Mouse (Mus musculus): ENCODE data around the gene Mical1. TPM values are rescaled to one million over a fixed set of nuclear protein-coding genes. Genes with fewer than 3 reads are reported as not detected.
A peak's percentile ranks its signal among the peaks of the same experiment; 100 is the strongest.

The Mical1 gene
- polyA plus RNA-seq (2014; fragmentation: Nextera tagmentation; extraction: Ambion mirVana) = 31.1 and 33.9 TPM in 2 replicates

DNA sequence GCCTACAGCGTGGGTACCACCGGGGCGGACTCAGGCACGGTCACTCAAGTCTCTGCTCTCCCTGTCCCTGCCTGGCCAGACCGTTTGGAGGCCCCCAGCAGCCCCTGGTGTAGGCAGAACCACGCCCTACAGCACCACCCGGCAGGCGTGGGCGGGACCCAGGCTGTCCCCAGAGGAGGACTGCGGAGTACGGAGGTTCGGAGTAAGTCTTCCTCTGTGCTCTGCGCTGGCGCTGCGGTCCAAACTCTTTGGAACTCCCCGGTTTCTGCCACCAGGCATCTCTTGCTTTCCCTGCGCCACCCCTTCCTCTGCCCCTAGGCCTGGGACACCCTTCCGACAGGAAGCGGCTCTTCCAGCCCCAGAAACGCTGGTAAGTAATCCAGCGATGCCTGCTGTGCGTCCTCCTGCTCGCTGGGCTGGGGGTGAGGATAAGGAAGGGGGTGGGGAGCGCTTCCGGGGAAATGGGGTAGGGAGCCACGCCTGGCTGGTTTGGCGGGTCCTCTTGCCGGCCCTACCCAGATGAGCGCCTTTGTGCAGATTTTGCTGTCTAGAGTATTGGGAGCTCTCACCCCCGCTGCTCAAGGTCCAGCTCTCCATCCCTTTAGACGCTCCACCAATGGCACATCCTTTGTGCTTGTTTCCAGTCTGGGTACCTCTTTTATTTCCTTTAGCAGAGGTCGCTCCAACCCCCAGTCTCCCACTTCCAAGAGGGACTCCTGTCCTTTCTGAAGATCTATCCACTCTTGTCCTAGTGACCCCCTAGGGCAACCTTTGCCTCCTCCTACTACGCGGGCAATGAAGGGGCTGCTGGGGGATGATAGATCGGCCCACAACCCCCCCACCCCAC lies at the start of gene Mical1:
Mical1 (plus strand) TSS at position 144 of the 847 bp plus-strand sequence.
- WGBS (ENCODE audit: insufficient replicate concordance) = under 1% methylated on average over 35 of the region's 35 CpGs
- peaks cover 46% of the 10 kb centered on the region for H3K4me1 ChIP-seq (ENCODE audit: control insufficient read depth, insufficient read depth, low read length)
- ATAC-seq (replicated peaks; ENCODE audit: insufficient number of reproducible peaks, low FRiP score, low TSS enrichment) = peak; percentile 64; the same call in 1 of the 2 replicates
- peaks cover 7% of the 10 kb centered on the region; the same call in 1 of the 2 replicates for H3K36me3 ChIP-seq (ENCODE audit: control insufficient read depth, insufficient read depth, low read length)
- peak within 1 kb of the TSS; percentile 61 for H3K4me3 ChIP-seq (ENCODE audit: low read depth, low read length)
- peak within 1 kb of the TSS; percentile 96 for H3K4me2 ChIP-seq
- no peaks in the 10 kb centered on the region for H3K9me3 ChIP-seq (replicated peaks; ENCODE audit: control insufficient read depth, low read length)
- H3K27ac ChIP-seq (ENCODE audit: low read depth, low read length) = peak within 1 kb of the TSS; percentile 78
- peak within 1 kb of the TSS; percentile 78 for H3K9ac ChIP-seq (ENCODE audit: low read depth, low read length)
- H3K27me3 ChIP-seq (ENCODE audit: control insufficient read depth, insufficient read depth, low read length) = no peaks in the 10 kb centered on the region

DNA sequence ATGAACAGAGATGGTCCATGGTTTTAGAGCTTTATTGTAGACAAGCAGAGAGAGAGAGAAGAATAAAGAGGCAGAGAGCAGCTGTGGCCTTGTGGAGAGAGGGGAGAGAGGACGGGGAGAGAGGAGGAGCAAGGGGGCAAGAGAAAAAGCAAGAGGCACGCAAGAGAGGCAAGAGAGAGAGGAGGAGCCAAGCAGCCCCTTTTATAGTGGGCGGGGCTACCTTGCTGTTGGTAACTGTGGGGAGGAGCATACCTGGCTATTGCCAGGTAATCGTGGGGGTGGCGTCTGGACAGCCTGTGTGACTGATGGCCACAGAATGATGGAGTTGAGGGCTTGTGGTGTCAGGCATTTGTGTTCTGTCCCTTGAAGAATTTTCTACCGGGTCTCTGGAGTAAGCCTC lies 49.7 kb upstream of the Mical1 start:
- H3K27ac ChIP-seq (ENCODE audit: low read depth, low read length) = no peak overlapping the region
- no peak overlapping the region for H3K4me3 ChIP-seq (ENCODE audit: low read depth, low read length)
- WGBS (ENCODE audit: insufficient replicate concordance) = 52% methylated on average over 6 of the region's 6 CpGs
- H3K4me1 ChIP-seq (ENCODE audit: control insufficient read depth, insufficient read depth, low read length) = no peaks in the 10 kb centered on the region
- no peak for ATAC-seq (replicated peaks; ENCODE audit: insufficient number of reproducible peaks, low FRiP score, low TSS enrichment)
- no peak overlapping the region for H3K9ac ChIP-seq (ENCODE audit: low read depth, low read length)
- no peak overlapping the region for H3K4me2 ChIP-seq
- H3K36me3 ChIP-seq (ENCODE audit: control insufficient read depth, insufficient read depth, low read length) = no peaks in the 10 kb centered on the region
- H3K27me3 ChIP-seq (ENCODE audit: control insufficient read depth, insufficient read depth, low read length) = no peaks in the 10 kb centered on the region
- H3K9me3 ChIP-seq (replicated peaks; ENCODE audit: control insufficient read depth, low read length) = no peaks in the 10 kb centered on the region

DNA sequence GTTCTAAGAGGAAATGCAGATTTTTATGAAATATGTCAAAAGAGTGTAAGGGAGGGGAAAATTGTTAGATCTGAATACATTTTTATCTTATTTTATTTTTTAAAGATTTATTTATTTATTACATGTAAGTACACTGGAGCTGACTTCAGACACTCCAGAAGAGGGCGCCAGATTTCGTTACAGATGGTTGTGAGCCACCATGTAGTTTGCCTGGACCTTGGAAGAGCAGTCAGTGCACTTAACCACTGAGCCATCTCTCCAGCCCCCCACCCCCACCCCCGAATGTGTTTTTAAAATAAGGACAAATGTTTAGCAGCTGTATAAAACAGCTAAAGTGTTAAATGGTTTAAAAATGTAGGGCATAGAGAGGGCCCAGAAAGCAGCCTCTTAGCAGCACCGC lies 41.5 kb upstream of the Mical1 start:
- WGBS (ENCODE audit: insufficient replicate concordance) = 28% methylated on average over 4 of the region's 4 CpGs
- Histone ChIP-seq H3K4me3 (ENCODE audit: low read depth, low read length) (no peak overlapping the region), H3K27me3 (ENCODE audit: control insufficient read depth, insufficient read depth, low read length) (no peaks in the 10 kb centered on the region), H3K4me2 (no peak overlapping the region), H3K27ac (ENCODE audit: low read depth, low read length) (no peak overlapping the region), H3K36me3 (ENCODE audit: control insufficient read depth, insufficient read depth, low read length) (no peaks in the 10 kb centered on the region), H3K9me3 (replicated peaks; ENCODE audit: control insufficient read depth, low read length) (no peaks in the 10 kb centered on the region), H3K4me1 (ENCODE audit: control insufficient read depth, insufficient read depth, low read length) (no peaks in the 10 kb centered on the region), H3K9ac (ENCODE audit: low read depth, low read length) (no peak overlapping the region)
- no peak for ATAC-seq (replicated peaks; ENCODE audit: insufficient number of reproducible peaks, low FRiP score, low TSS enrichment)

DNA sequence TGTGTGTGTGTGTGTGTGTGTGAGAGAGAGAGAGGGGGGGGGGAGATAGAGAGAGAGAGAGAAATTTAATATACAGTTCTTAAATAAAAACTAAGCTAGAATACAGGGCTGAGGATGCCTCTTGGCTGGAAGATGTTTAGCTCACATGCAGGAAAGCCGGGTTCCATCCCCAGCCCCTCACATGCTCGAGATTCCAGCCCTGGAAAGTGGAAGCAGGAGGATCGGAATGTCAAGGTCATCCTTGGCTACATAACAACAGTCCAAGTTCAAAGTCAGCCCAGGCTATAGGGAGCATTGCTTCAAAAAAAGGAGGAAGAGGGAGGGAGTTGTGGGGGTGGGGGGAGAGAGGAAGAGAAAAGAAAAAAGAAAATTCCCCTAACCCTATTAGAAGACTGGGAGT lies 41.0 kb upstream of the Mical1 start:
- Histone ChIP-seq H3K4me3 (ENCODE audit: low read depth, low read length) (no peak overlapping the region), H3K4me2 (no peak overlapping the region), H3K4me1 (ENCODE audit: control insufficient read depth, insufficient read depth, low read length) (no peaks in the 10 kb centered on the region), H3K9ac (ENCODE audit: low read depth, low read length) (no peak overlapping the region), H3K9me3 (replicated peaks; ENCODE audit: control insufficient read depth, low read length) (no peaks in the 10 kb centered on the region), H3K36me3 (ENCODE audit: control insufficient read depth, insufficient read depth, low read length) (no peaks in the 10 kb centered on the region), H3K27ac (ENCODE audit: low read depth, low read length) (no peak overlapping the region), H3K27me3 (ENCODE audit: control insufficient read depth, insufficient read depth, low read length) (no peaks in the 10 kb centered on the region)
- 19% methylated on average over 3 of the region's 3 CpGs for WGBS (ENCODE audit: insufficient replicate concordance)
- no peak for ATAC-seq (replicated peaks; ENCODE audit: insufficient number of reproducible peaks, low FRiP score, low TSS enrichment)

DNA sequence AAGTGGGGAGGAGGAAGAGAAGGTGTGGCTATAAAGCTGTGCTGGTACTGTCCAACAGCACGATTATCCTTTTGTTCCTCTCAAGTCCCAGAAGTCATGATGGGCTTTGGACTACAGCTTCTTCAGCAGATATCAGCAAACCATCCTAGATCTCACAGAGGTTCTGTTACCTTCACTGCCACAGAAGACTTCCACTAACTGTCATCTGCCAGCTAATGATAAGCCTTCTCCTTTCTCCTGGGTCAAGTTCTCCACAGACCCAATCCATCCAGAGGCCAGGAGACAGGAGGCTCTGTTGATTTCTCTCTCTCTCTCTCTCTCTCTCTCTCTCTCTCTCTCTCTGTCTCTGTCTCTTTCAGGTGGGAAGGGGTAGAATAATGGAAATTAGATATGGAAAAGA lies 27.9 kb upstream of the Mical1 start:
- Histone ChIP-seq H3K4me1 (ENCODE audit: control insufficient read depth, insufficient read depth, low read length) (peaks cover 9% of the 10 kb centered on the region), H3K36me3 (ENCODE audit: control insufficient read depth, insufficient read depth, low read length) (peaks cover 10% of the 10 kb centered on the region), H3K4me2 (no peak overlapping the region), H3K4me3 (ENCODE audit: low read depth, low read length) (no peak overlapping the region), H3K9ac (ENCODE audit: low read depth, low read length) (no peak overlapping the region), H3K9me3 (replicated peaks; ENCODE audit: control insufficient read depth, low read length) (no peaks in the 10 kb centered on the region), H3K27ac (ENCODE audit: low read depth, low read length) (no peak overlapping the region), H3K27me3 (ENCODE audit: control insufficient read depth, insufficient read depth, low read length) (no peaks in the 10 kb centered on the region)
- no peak for ATAC-seq (replicated peaks; ENCODE audit: insufficient number of reproducible peaks, low FRiP score, low TSS enrichment)
- 84% methylated on average over 1 of the region's 1 CpGs for WGBS (ENCODE audit: insufficient replicate concordance)

DNA sequence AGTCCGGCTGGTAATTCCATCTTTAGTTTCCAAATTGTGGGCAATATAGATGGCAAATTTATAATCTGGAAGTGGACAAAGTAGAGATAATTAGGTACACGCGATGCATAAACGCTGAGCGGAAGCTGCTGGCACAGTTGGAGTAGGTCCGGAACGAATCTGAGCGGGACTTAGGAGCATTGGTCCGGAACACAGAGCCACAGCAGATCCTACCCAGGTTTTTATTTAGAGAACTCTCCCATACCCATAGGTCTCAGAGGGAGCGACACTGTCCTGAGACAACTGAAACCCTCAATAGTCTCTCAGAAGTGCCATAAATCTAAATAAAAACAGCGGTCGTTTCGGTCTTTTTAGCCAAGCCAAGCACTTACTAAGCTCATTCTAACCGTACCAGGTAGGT lies 26.4 kb upstream of the Mical1 start:
- Histone ChIP-seq H3K27ac (ENCODE audit: low read depth, low read length) (peak overlapping the region; percentile 80), H3K4me1 (ENCODE audit: control insufficient read depth, insufficient read depth, low read length) (peaks cover 9% of the 10 kb centered on the region), H3K4me2 (peak overlapping the region; percentile 74), H3K4me3 (ENCODE audit: low read depth, low read length) (peak overlapping the region; percentile 91), H3K36me3 (ENCODE audit: control insufficient read depth, insufficient read depth, low read length) (peaks cover 10% of the 10 kb centered on the region), H3K9me3 (replicated peaks; ENCODE audit: control insufficient read depth, low read length) (no peaks in the 10 kb centered on the region), H3K9ac (ENCODE audit: low read depth, low read length) (peak overlapping the region; percentile 91), H3K27me3 (ENCODE audit: control insufficient read depth, insufficient read depth, low read length) (no peaks in the 10 kb centered on the region)
- 13% methylated on average over 14 of the region's 14 CpGs for WGBS (ENCODE audit: insufficient replicate concordance)
- ATAC-seq (replicated peaks; ENCODE audit: insufficient number of reproducible peaks, low FRiP score, low TSS enrichment) = 0 out of 2 replicates have a peak, but pooled peaks have one; percentile 40

DNA sequence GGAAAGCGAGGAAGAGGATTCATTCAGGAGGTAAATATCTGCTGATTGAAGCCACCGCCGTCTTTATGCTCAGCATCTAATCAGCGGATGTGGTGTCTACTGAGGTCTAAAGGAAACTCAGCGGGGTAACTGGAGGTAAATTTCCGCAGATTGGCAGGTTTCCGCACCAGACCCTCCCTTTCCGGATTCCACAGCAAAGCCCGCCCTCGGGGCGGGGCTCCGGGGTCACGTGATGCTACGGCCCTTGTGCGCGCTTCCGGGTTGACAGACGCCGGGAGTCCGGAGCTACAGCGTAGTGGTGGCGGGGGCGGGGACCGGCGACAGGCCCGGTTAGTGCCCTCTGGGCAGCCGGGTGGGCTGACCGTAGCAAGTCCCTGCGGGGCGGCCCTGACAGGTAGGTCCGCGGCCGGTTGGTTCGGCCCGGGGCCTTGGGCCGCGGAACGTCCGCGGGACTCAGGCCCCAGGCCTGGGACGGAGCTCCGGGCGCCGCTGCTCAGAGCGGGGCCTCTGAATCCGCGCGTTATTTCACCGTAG lies 25.9 kb upstream of the Mical1 start, which contains the start of gene Zbtb24:
Zbtb24 (plus strand) TSS at position 247 of the 534 bp plus-strand sequence.
- Histone ChIP-seq H3K9ac (ENCODE audit: low read depth, low read length) (peak within 1 kb of the TSS; percentile 91), H3K4me3 (ENCODE audit: low read depth, low read length) (peak within 1 kb of the TSS; percentile 91), H3K27ac (ENCODE audit: low read depth, low read length) (peak within 1 kb of the TSS; percentile 80), H3K9me3 (replicated peaks; ENCODE audit: control insufficient read depth, low read length) (no peaks in the 10 kb centered on the region), H3K4me2 (peak within 1 kb of the TSS; percentile 74), H3K4me1 (ENCODE audit: control insufficient read depth, insufficient read depth, low read length) (peaks cover 9% of the 10 kb centered on the region), H3K27me3 (ENCODE audit: control insufficient read depth, insufficient read depth, low read length) (no peaks in the 10 kb centered on the region), H3K36me3 (ENCODE audit: control insufficient read depth, insufficient read depth, low read length) (peaks cover 10% of the 10 kb centered on the region)
- WGBS (ENCODE audit: insufficient replicate concordance) = under 1% methylated on average over 49 of the region's 49 CpGs
- ATAC-seq (replicated peaks; ENCODE audit: insufficient number of reproducible peaks, low FRiP score, low TSS enrichment) = peak; percentile 95

DNA sequence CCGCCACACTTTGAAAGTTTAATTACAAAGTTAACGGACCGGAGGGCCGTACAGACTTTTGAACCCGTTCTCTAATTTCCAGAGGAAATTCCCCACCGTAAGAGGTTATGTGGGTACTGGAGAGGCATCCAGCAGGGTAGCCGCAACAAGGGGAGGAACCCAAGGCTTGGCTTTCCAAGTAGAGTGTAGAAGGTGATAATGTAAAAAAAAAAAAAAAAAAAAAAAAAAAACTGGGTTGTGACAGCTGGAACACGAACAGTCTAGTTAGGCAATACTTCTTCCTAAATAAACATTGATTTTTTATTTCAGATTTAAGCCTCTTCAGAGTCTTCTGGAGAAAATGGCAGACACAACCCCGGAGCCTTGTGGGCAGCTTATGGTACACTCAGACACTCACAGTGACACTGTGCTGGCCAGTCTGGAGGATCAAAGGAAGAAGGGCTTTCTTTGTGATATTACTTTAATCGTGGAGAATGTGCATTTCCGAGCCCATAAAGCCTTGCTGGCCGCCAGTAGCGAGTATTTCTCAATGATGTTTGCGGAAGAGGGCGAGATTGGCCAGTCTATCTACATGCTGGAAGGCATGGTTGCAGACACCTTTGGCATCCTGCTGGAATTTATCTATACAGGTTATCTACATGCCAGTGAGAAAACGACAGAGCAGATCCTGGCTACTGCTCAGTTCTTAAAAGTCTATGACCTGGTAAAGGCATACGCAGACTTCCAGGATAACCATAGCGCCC lies 25.2 kb upstream of the Mical1 start:
- no peak overlapping the region for H3K27ac ChIP-seq (ENCODE audit: low read depth, low read length)
- no peak for ATAC-seq (replicated peaks; ENCODE audit: insufficient number of reproducible peaks, low FRiP score, low TSS enrichment)

More for the DNA sequence above, 25.2 kb upstream of the Mical1 start:
- peaks cover 9% of the 10 kb centered on the region for H3K4me1 ChIP-seq (ENCODE audit: control insufficient read depth, insufficient read depth, low read length)
- H3K9ac ChIP-seq (ENCODE audit: low read depth, low read length) = peak overlapping the region; percentile 91
- no peaks in the 10 kb centered on the region for H3K27me3 ChIP-seq (ENCODE audit: control insufficient read depth, insufficient read depth, low read length)
- peaks cover 10% of the 10 kb centered on the region for H3K36me3 ChIP-seq (ENCODE audit: control insufficient read depth, insufficient read depth, low read length)
- H3K4me2 ChIP-seq = peak overlapping the region; percentile 74
- peak overlapping the region; percentile 91 for H3K4me3 ChIP-seq (ENCODE audit: low read depth, low read length)
- 51% methylated on average over 18 of the region's 18 CpGs for WGBS (ENCODE audit: insufficient replicate concordance)
- no peaks in the 10 kb centered on the region for H3K9me3 ChIP-seq (replicated peaks; ENCODE audit: control insufficient read depth, low read length)

All from heart, embryonic 11.5 days (tissue).